Mouse (Mus musculus): ENCODE data around the gene Ak1.
A peak's percentile ranks its signal among the peaks of the same experiment; 100 is the strongest.

Gene Ak1

DNA sequence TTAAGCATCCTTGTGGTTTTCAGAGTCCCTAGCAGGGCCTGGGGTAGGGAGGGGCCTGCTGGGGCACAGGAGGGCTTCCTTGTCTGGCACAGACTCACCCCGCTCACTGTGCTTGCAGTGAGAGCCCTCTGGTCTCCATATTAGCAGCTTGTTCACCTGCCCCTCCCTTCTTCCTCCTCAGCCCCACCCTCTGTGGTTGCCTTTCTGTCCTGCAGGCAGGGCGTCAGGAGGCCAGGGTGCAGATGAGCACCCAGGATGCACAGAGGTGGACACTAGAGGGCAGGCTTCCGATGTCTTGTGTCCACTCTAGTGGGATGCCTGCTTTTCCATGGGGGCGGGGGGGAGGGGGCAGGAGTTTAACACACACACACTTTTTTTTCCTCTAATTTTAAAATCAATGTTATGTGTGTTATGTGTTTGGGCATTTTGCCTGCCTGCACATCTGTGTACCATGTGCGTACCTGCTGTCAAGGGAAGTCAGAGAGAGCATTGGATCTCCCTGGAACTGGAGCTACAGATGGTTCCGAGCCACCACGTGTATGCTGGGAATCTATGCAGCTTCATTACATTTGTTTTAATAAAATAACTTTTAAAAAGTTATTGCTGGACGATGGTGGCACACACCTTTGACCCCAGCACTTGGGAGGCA lies 20.0 kb upstream of the Ak1 start:
- DNase-seq, result peak; percentile 30

DNA sequence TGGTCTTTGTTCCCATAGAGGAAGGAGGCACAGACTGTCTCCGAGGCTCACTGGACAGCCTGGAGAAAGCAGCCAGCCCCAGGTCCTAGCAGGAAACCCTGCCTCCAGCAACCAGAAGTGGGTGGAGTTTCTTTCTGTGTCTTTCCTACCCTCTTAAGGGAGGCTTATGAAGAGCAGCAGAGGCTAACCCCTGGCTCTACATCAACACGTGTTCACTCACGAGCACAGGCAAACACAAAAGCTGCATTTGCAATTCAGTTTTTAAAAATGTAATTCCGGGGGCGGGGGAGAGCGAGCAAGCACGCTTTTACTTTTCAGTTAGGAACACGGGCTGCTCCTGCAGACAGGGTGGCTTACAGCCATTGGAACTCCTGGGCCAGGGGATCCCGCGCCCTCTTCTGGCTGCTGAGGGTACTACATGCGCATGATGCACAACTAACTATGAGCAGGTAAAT lies 18.9 kb upstream of the Ak1 start:
- DNase-seq, result peak; percentile 91

DNA sequence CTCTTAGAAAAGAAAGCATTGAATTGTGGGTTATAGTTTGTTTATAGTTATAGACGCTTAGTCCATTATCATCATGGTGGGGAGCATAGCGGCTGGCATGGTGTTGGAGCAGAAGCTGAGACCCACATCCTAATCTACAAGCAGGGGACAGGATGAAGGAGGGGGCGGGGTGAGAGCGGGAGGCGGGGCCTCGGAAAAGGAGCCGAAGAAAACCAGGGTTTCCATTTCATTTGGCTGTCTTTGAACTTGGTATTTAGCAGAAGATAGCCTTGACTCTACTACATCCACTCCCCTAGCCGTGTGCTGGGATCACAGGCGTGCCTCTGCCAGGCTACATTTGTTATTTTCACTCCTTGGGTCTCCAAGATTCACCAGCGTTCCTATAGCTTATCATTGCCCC lies 16.9 kb upstream of the Ak1 start:
- DNase-seq, result no peak

DNA sequence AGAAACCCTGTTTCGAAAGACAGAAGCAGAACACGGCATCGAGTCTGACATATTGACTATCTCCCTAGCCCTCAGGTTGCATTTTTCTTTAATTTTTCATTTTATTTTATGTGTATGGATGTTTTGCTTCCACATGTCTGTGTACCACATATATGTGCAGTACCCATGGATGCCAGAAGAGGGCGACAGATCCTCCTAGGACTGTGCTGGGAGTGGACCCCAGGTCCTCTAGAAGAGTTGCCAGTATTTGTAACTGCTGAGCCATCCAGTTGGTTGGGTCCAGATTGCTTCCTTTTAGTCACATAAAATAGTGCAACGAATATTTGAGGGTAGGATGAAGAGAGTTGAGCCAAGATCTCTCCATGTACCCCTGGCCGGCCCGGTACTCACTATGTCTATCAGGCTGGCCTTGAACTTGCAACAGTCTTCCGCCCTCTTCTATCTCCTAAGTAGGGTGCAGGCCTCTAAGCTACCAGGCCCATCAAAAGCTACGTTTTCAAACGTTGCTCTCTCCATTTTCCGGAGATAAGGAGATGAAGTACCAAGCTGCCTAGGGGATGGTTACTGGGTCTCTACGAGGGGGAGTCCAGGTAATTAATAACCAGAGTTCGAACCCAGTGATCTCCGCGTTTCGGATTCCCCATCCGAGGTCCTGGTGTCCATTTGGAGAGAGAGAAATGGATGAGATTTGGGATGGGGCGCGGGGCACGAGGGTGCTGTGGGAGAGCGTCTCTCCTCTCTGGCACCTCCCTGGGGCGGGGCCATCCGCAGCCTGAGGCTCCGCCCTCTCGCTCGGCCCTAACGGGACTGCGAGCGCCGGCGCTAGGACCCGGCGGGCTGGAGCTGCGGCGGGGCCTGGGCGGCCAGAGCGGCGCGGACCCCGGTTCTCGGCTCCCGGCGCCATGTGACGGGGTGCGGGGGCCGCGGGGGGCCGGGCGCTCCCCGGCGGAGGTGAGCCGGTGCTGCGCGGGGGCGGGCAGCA lies 15.1 kb upstream of the Ak1 start:
- peak; percentile 77 for DNase-seq

DNA sequence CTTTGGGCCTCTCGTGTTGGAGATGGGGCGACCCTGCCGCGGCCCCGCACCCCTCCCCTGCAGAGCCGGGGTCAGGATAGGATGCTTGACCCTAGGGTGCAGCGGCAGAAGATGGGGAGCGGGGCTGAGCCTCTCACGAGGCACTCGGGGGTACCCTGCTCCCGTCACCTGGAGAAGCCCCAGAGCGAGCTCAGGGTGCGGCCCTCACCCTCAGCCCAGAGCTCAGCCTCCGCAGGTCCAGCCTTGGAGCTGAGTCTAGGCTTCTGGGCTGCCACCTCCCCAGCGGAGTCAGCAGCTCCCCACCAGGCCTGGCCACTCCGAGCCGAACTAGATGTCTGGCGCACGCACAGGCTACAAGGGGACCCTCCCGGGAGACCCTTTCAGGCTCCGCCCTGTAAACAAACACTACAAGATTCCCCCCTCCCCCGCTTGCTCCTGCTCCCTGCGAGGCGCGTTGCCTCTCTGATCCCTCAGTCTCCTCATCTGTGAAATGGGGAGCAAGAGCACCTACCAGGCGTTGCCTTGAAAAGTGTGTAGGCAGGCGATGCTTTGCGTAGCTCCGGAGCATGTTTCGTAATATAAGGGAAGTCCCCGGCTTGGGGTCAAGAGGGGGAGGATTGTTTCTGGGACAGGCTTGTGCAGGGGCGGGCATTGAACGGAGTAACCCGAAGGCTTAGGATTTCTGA lies 14.2 kb upstream of the Ak1 start:
- DNase-seq, result peak; percentile 31

DNA sequence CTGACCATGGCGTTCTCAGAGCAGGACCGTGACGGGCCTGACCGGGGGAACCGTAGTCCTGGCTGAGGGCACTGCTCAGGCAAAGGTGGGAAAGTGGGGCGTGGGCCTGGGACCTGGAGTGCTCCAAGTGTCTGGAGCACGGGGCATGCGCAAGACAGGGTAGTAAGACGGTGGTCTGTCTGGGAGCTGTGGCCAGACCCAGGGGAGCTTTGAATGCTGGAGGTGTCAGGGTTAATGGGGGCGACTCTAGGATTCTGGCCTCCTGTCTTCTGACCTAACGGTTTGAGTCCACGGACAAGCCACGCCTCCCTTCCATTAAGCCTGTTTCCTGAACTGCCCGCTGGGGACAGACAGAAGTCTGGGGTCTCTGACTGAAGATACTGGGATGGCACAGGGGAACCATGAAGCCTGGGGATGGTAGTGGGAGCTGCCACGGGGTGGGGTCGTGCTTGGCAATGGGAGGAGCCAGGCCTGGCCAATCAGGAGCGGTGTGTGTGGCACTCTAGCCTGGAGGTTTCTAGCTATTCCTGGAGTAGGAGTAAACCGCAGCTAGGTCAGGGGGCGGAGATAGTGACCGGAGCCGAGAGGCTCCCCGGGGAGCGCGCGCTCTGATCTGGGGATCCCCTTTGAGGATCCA lies 13.3 kb upstream of the Ak1 start:
- DNase-seq, result peak; percentile 26

DNA sequence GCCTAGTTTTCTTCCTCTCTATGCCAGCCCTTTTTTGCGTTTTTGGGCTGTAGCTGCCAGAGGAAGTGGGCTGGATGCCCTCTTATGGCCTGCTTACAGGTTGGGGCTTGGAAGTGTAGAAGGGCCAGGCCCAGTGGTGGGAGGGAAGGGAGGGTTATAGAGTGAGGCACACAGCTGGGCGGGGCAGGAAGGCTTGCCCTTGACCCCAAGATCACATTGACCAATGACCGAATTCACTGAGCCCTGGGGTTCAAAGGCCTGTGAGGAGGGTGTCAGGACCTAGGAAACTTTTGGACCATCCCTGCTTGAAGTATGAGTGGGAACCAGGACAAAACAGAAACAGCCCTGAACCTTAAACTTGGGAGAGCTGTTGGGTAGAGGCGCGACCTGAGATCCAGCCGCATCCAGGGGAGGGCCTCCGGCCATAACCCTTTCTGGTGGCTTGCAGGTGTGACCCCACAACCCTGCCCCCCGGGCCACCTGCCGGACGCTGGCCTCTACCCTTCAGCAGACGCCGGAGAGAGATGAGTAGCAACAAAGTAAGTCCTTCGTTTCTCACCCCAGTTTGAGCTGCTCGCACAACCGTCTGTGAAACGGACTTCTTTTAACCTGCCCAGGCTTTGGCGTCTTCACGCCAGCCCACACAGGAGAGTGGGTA lies 12.7 kb upstream of the Ak1 start:
- no peak for DNase-seq

DNA sequence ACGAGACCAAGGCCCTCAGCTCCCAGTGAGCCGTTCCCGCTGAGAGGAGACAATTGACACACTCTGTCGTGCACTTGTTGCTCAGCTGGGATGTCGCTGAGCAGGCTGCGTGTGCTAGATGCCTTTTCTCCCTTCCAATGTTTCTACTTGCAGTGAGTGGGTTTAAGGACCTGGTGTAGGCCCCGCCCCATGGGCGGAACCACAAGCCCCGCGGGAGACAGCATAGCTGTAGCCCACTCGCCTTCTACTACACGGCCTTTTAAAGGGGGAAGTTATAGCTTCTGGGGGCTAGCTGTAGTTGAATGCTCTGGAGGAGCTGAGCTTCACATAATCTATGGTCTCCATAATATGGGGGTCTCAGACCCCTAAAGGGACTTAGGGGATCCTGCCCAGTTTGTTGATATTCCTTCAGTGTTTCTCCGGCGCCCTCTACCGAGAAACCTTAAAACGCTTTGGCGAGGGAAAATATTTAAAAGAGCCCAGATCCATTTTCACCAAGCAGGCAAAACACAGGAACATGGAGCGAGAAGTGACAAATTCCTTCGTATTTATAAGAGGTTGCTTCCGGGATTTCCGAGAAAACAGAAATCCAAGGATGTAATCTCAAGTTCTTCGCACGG lies 10.8 kb upstream of the Ak1 start:
- DNase-seq, result peak; percentile 51

DNA sequence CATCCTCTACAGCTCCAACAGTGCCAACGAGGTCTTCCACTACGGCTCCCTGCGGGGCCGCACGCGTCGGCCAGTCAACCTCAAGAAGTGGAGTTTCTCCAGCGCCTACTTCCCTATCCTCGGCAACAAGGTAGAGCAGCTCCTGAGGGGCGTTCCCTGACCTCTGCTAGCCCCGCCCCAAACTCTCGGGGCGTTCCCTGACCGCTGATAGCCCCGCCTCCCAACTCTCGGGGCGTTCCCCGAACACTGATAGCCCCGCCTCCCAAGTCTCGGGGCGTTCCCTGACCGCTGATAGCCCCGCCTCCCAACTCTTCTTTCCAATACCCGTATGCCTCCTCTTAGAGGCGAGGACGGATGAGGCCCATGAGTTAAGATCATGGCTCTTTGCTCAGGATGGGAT lies 9.3 kb upstream of the Ak1 start:
- no peak for DNase-seq

DNA sequence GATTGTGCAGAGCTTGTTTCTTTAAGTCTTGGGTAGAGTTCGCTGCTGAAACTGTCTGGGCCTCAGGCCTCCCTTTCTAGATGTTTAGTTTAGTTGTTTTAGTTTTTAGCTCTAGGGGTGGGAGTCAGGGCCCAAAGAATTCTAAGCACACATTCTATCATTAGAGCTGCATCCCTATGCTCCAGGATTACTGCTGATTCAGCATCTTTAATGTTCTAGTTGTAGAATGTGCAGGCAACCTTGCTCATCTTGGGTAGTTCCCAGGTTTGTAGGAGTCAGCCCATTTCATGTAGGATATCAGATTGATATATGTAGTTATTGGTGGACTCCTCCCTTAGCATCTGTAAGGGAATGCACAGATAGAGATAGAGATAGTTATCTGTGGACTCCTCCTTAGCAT lies 4.4 kb upstream of the Ak1 start:
- no peak for DNase-seq

DNA sequence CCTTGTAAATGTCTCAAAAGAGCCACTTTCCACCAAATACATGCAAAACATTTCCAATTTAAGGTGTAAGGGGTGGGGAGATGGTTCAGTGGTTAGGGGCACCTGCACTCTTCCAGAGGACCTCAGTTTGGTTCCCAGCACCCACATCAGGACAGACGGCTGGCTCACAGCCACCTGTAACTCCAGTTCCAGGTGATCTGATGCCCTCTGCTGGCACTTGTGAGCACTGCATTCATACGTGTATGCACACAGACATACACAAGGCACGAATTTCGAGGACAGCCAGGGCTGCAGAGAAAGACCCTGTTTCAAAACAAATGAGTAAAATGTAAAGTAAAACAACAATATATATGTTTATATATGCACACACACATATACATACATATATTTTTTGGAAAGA lies 4.0 kb upstream of the Ak1 start:
- DNase-seq, result no peak

DNA sequence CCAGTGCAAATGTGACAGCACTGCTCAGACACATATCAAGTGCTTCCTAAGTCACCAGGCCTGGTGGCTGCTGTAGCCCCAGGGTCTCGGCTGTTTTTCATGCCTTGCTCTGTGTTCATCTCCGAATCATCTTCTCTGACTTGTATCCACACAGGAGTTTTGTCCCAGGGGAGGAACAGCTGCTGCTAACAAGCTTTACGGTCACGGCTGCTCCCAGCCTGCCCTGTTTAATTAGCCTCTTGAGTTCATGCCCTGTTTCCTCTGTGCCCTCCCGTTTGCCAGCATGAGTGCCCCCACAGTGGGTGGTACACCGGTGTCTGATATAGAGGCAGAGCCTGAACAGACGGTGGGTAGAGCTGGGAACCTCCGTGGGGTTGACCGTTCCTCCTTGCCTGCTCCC lies 3.5 kb upstream of the Ak1 start:
- DNase-seq, result no peak

DNA sequence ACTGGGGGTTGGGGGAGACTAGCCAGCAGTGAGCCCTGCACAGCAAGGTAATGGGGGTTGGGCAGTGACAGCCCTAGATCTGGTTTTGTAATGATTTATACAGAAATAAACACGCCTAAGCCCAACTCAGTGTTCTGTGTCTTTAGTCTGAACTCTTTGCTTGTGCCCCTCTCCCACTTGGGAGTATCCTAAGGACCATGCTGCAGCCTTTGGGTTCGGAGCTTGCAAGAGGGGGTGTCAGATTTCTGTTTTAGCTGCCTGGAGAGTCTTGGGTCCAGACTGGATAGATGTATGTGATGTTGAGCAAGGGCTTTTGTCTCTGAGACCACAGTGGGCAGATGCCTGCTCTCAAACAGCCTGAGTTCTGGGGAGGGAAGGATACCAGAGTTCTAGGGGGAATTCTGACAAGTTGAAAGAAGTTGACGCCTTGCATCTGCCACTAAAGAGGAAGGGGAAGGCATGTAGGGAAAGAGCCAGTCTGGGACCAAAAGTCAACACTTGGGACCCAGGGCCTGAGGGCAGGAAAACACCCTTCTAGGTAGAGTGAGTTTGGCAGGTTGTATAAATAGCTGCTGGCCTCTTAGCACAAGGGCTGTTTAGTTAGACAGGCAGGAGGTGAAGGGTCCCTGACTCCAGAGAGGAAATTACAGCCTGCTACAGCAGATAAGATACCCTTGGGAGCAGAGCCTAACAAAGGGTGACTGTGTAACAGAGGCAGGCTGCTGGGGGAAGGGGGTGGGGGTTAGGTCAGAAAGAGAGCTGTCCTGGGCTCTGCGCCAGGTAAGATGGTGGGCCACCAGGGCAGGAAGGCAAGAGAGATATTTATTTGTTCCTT lies 659 bp upstream of the Ak1 start:
- DNase-seq, result no peak

DNA sequence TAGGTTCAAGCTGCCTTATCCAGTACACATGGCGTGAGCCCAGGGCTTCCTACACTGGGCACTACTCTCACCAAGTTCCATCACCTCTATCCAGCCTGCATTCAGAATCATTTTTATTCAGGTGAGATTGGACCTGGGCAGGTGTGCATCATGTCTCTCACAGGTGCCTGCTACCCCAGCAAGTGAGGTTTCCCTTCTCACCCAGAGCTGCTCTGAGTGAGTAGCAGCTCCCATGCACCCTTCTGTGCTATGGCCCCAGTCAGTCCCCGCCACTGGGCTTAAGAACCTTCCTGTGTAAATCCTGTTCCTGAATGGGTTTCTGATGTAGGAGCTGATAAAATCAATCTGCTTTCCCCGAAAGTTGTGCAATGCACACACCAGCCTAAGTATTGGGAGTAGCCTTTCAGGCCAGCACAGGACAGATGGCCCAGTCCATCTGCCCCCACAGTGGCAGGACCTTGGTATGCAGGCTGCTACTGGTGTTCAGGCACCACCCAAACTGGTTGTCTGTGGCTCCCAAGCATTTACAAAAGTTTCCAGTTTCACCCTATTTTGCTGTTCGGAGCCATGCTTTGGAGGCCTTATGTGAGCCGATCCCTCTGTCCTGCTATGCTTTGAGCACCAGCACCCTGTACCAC lies 2.7 kb downstream of the Ak1 start:
- DNase-seq, result no peak

DNA sequence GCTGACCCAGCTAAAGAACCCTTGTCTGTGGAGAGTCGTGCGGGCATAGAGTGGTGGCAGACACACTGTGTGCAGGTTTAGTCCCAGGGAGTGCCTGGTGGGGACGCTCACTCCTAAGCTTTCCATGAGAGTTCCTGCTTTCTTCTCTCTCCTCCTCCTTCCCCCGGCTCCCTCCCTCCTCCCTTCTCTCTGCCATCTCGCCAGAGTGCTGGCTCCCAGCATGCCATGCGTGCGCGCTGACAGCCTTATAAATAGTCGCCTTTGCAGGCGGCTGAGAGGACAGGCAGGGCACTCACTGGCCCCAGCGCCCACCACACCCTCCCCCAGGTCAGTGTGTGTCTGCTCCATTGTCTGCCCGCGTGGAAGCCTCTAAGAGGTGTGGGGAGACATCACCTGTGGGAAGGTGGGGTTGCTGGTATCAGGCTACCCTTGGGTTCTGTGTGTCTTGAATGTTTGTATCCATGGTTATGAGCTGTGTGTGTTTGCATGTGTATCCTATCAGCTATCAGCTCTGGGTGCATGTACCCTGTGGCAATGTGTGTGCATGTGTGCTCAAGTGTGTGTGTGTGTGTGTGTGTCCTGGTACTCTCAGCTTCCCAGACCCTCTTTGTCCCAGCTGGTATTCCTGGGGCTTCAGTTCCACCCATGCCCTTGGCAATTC lies 3.8 kb downstream of the Ak1 start:
- DNase-seq, result no peak

DNA sequence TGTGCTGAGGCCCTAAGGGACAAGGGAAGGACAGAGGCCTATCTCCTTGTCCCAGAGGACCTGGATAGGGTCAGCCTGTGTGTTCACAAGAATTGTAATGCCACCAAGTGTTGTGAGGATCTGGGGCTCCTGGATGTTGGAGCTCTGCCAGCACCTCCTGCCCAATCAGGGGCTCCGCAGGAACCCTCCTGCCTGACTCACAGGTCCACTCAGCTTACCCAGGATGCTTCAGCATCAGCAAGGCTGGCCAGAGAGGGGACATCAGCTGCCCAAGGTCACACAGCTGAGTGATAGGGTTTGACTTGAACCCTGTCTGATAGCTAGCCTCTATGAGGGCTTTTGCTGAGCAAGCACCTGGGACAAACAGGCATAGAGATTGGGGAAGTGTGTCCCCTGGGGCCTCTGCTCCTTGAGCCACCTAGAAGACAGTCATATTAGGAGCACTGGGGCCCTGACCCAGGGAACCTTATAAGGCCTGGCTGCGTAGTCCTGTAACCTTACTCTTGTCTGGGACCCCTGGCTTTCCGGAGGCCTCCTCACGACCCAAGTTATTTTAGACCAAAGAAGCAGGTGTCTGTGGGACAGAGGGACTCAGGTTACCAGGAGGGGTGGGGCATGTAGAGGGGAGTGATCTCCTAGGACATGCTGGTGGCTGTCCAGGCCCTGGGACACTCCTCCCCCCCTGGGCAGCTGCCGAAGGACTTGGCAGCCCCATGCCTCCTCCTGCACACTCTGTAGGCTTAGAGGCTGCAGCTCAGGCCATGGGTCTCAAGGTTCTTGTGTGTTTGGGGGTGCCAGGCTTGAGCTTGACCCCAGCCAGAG lies 4.5 kb downstream of the Ak1 start:
- DNase-seq, result no peak

DNA sequence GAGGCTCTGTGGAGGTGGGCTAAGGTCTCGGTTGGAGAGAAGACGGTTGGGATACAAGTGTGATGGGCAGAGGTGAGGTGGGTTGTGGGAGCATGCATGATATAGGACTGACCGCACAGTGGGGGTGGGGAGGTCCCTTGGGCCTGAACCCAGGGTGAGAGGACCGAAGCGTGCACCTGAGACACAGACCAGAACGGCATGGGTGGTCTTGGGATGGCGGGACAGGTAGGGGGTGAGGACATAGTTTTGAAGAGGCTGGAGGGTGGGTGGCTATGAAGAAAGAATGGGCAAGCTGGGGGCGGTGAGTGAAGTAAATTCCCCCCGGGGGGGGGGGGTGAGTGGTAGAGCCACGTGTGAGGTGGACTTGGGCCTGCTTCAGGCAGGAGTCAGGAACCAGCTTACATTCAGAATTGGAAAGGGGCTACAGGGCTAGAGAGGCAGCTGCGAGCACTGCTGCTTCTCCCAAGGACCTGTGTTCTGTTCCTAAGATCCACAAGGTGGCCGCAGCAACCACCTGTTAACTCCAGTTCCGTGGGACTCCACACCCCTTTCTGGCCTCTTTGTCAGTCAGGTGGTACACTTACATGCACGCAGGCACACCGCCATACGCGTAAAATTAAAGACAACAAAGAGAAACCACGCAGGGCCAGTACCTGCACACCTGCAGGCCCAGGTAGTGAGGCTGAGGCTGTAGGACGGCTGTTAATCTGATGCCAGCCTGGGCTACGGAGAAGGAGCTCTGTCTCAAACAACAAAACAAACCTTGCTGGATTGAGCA lies 5.9 kb downstream of the Ak1 start:
- DNase-seq, result no peak

DNA sequence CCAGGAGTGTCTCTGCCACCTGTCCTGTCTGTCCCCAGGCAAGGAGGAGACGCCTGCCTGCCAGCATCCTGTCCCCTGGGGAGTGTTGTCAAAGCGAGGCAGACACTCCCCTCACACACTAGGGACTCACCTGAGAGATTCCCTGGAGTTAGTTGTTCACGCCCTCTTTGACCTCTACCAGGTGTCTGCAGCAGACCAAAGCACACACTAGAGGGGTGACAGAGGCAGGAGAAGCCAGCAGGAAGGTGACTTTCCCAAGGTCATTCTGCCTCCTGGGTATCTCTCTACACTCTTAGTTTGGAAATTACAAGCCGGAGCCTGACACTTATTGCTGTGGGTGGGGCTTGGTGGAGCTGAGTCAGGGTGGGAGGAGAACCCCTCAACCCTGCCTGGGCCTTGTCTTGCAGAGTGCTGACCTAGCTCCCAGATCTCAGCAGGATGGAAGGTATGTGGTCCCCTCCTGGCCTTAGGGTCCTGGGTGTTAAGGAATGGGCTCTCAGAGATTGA lies 6.5 kb downstream of the Ak1 start:
- no peak for DNase-seq
